Mouse (Mus musculus): ENCODE measurements around the gene Chd6.

DNA sequence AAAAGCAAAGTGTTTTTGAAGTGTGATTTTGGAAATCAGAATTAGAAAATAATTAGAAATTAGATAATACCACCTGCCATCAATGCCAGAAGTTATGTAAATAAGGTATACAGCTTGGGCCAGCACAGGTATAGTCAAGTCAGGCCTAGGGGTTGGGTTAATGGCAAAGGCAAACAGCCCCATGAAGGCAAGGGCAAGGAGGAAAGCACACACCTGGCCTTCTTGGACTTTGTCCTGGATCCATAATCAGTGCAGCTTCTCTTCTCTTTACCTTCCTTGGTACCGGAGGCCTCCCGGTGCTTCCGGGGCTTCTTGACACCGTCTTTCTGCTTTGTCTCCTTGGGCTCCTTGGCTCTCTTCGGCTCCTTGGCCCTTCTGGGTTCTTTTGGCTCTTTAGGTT, 56.7 kb downstream of the Chd6 start:
- TF ChIP-seq CTCF (conservative IDR thresholded peaks at IDR 0.05; ENCODE audit: low read length) (no peak), NANOG (IDR thresholded peaks at IDR 0.05; ENCODE audit: borderline replicate concordance, low read length) (no peak)
